Mouse (Mus musculus) MEL (cell line): ENCODE results near the gene Tmem274. TPM values are rescaled to one million over a fixed set of nuclear protein-coding genes. Genes with fewer than 3 reads are reported as not detected.

Experiments used
- DNase-seq: peaks from one replicate; pipeline ENCODE4 v3.0.0; 2011; ENCODE audit warnings: low read depth, low spot score
- H3K27ac ChIP-seq: 2 replicates; pipeline ENCODE4 v1.5.1; 2012; ENCODE audit warnings: low read depth, mild to moderate bottlenecking, control low read depth, low read length, moderate library complexity; ENCODE audit not compliant: control insufficient read depth
- H3K27me3 ChIP-seq, 2 experiments: fragments of 150-350 bp in 1 of 2; sonication (generic) in 1 of 2; 2 replicates each; pipeline ENCODE4 v1.6.1; 2012; ENCODE audit warnings: low read length in 2 of 2, mild to moderate bottlenecking in 2 of 2, improper control_type of control experiment in 1 of 2, moderate library complexity in 1 of 2; ENCODE audit not compliant: insufficient read depth in 2 of 2, control insufficient read depth in 1 of 2
- H3K36me3 ChIP-seq, 2 experiments: 2 replicates each; pipeline ENCODE4 v1.6.1; 2012 to 2014; ENCODE audit warnings: low read length in 2 of 2, improper control_type of control experiment in 1 of 2, inconsistent platforms in 1 of 2, mild to moderate bottlenecking in 1 of 2; ENCODE audit not compliant: insufficient read depth in 2 of 2, control insufficient read depth in 1 of 2
- H3K4me1 ChIP-seq, 2 experiments: fragments of 150-350 bp in 1 of 2; sonication (generic) in 1 of 2; 2 replicates each; pipeline ENCODE4 v1.6.1; 2012; ENCODE audit warnings: low read length in 2 of 2, improper control_type of control experiment in 1 of 2, mild to moderate bottlenecking in 1 of 2; ENCODE audit not compliant: insufficient read depth in 2 of 2, control insufficient read depth in 1 of 2
- H3K4me3 ChIP-seq, 2 experiments: fragments of 150-350 bp in 1 of 2; sonication (generic) in 1 of 2; 2 replicates each; pipeline ENCODE4 v1.5.1; 2012; ENCODE audit warnings: low read depth in 2 of 2, low read length in 2 of 2, mild to moderate bottlenecking in 2 of 2, moderate library complexity in 2 of 2, control low read depth in 1 of 2, improper control_type of control experiment in 1 of 2; ENCODE audit not compliant: control insufficient read depth in 1 of 2, insufficient read depth in 1 of 2
- H3K79me2 ChIP-seq: 2 replicates; pipeline ENCODE4 v1.6.1; 2012; ENCODE audit warnings: mild to moderate bottlenecking, low read length, moderate library complexity; ENCODE audit not compliant: control insufficient read depth, poor library complexity, insufficient read depth
- H3K9ac ChIP-seq: 2 replicates; pipeline ENCODE4 v1.6.1; 2012; ENCODE audit warnings: low read depth, mild to moderate bottlenecking, control low read depth, low read length, moderate library complexity; ENCODE audit not compliant: control insufficient read depth, poor library complexity, severe bottlenecking
- H3K9me3 ChIP-seq: fragments of 150-350 bp; sonication (generic); replicated peaks from 2 replicates; pipeline ENCODE4 v1.6.1; 2012; ENCODE audit warnings: mild to moderate bottlenecking, low read length, improper control_type of control experiment, moderate library complexity; ENCODE audit not compliant: insufficient read depth
- BHLHE40 ChIP-seq: IDR thresholded peaks from 2 replicates; pipeline ENCODE4 v1.6.1; 2012; ENCODE audit warnings: low read depth, mild to moderate bottlenecking, inconsistent platforms, low read length, improper control_type of control experiment, borderline replicate concordance
- CHD1 ChIP-seq: IDR thresholded peaks from 2 replicates; pipeline ENCODE4 v1.6.1; 2012; ENCODE audit warnings: low read depth, mild to moderate bottlenecking, inconsistent platforms, low read length, improper control_type of control experiment
- CTCF ChIP-seq, 3 experiments: IDR thresholded peaks in 2 of 3; conservative IDR thresholded peaks in 1 of 3; 2 replicates each; pipeline ENCODE4 v1.5.1; 2011 to 2012; ENCODE audit warnings: low read length in 3 of 3, low read depth in 2 of 3, mild to moderate bottlenecking in 2 of 3, improper control_type of control experiment in 1 of 3, inconsistent platforms in 1 of 3, mixed read lengths in 1 of 3, moderate library complexity in 1 of 3; ENCODE audit not compliant: control insufficient read depth in 1 of 3, insufficient read depth in 1 of 3, poor library complexity in 1 of 3, severe bottlenecking in 1 of 3
- ELF1 ChIP-seq: IDR thresholded peaks from 2 replicates; pipeline ENCODE4 v1.6.1; 2014; ENCODE audit warnings: low read depth, mild to moderate bottlenecking, inconsistent platforms, low read length, improper control_type of control experiment, moderate library complexity
- EP300 ChIP-seq, 2 experiments: IDR thresholded peaks; 2 replicates each; pipeline ENCODE4 v1.6.1; 2011; ENCODE audit warnings: improper control_type of control experiment in 2 of 2, low read length in 2 of 2, low read depth in 1 of 2, mild to moderate bottlenecking in 1 of 2
- ETS1 ChIP-seq: IDR thresholded peaks from 2 replicates; pipeline ENCODE4 v1.6.1; 2012; ENCODE audit warnings: low read depth, mild to moderate bottlenecking, inconsistent platforms, low read length, improper control_type of control experiment, moderate library complexity
- GATA1 ChIP-seq: IDR thresholded peaks from 2 replicates; pipeline ENCODE4 v1.6.1; 2011; ENCODE audit warnings: low read depth, low read length, improper control_type of control experiment
- JUND ChIP-seq: IDR thresholded peaks from 2 replicates; pipeline ENCODE4 v1.6.1; 2011; ENCODE audit warnings: low read depth, mild to moderate bottlenecking, improper control_type of control experiment, low read length
- MAFK ChIP-seq: IDR thresholded peaks from 2 replicates; pipeline ENCODE4 v1.6.1; 2011; ENCODE audit warnings: low read depth, mild to moderate bottlenecking, low read length, improper control_type of control experiment, borderline replicate concordance
- MAZ ChIP-seq: IDR thresholded peaks from 2 replicates; pipeline ENCODE4 v1.6.1; 2012; ENCODE audit warnings: low read depth, mild to moderate bottlenecking, inconsistent platforms, low read length, improper control_type of control experiment
- MEF2A ChIP-seq: IDR thresholded peaks from 2 replicates; pipeline ENCODE4 v1.6.1; 2014; ENCODE audit warnings: low read depth, mild to moderate bottlenecking, inconsistent platforms, low read length, improper control_type of control experiment; ENCODE audit not compliant: poor library complexity, insufficient replicate concordance, severe bottlenecking; ENCODE audit errors: extremely low read depth
- MYB ChIP-seq: IDR thresholded peaks from 2 replicates; pipeline ENCODE4 v1.6.1; 2011; ENCODE audit warnings: mild to moderate bottlenecking, low read depth, low read length, improper control_type of control experiment
- MYC ChIP-seq: IDR thresholded peaks from 2 replicates; pipeline ENCODE4 v1.6.1; 2011; ENCODE audit warnings: low read depth, mild to moderate bottlenecking, low read length, improper control_type of control experiment, moderate library complexity
- NELFE ChIP-seq: IDR thresholded peaks from 2 replicates; pipeline ENCODE4 v1.6.1; 2011; ENCODE audit warnings: low read depth, low read length, improper control_type of control experiment
- POLR2A ChIP-seq, 2 experiments: IDR thresholded peaks; 2 replicates each; pipeline ENCODE4 v1.6.1; 2011 to 2012; ENCODE audit warnings: low read length in 2 of 2, mild to moderate bottlenecking in 2 of 2, control low read depth in 1 of 2, improper control_type of control experiment in 1 of 2, low read depth in 1 of 2, moderate library complexity in 1 of 2; ENCODE audit not compliant: control insufficient read depth in 1 of 2, insufficient read depth in 1 of 2, poor library complexity in 1 of 2
- POLR2AphosphoS5 ChIP-seq: IDR thresholded peaks from 2 replicates; pipeline ENCODE4 v1.6.1; 2012; ENCODE audit warnings: low read depth, borderline replicate concordance, mild to moderate bottlenecking, inconsistent platforms, low read length, moderate library complexity, mixed read lengths
- SIN3A ChIP-seq: IDR thresholded peaks from 2 replicates; pipeline ENCODE4 v1.6.1; 2012; ENCODE audit warnings: low read length, improper control_type of control experiment, inconsistent platforms
- TAL1 ChIP-seq: IDR thresholded peaks from 2 replicates; pipeline ENCODE4 v1.6.1; 2012; ENCODE audit warnings: mild to moderate bottlenecking, inconsistent platforms, low read length, moderate library complexity, mixed read lengths
- TCF12 ChIP-seq: IDR thresholded peaks from 2 replicates; pipeline ENCODE4 v1.6.1; 2014; ENCODE audit warnings: low read depth, mild to moderate bottlenecking, inconsistent platforms, low read length, improper control_type of control experiment, moderate library complexity
- USF2 ChIP-seq, 2 experiments: IDR thresholded peaks; 2 replicates each; pipeline ENCODE4 v1.6.1; 2011 to 2012; ENCODE audit warnings: improper control_type of control experiment in 2 of 2, low read length in 2 of 2, borderline replicate concordance in 1 of 2, inconsistent platforms in 1 of 2, low read depth in 1 of 2, mild to moderate bottlenecking in 1 of 2; ENCODE audit not compliant: insufficient read depth in 1 of 2
- ZC3H11A ChIP-seq: IDR thresholded peaks from 2 replicates; pipeline ENCODE4 v1.6.1; 2012; ENCODE audit warnings: low read depth, mild to moderate bottlenecking, inconsistent platforms, low read length, improper control_type of control experiment
- ZMIZ1 ChIP-seq: IDR thresholded peaks from 2 replicates; pipeline ENCODE4 v1.6.1; 2012; ENCODE audit warnings: low read depth, mild to moderate bottlenecking, inconsistent platforms, low read length, improper control_type of control experiment, moderate library complexity
- polyA plus RNA-seq, 2 experiments: library from polyadenylated mRNA; stranded (reverse) in 1 of 2; unstranded in 1 of 2; fragments of >175 nt in 1 of 2; fragments of >200 nt in 1 of 2; gene quantifications; 2 replicates each; pipeline versions ENCODE4 v1.2.1 to v1.2.4; 2012; ENCODE audit warnings: low replicate concordance in 2 of 2, low read depth in 1 of 2; ENCODE audit not compliant: insufficient read length in 2 of 2, insufficient read depth in 1 of 2, missing spikeins in 1 of 2
- total RNA-seq: library from RNA; depleted of rRNA; stranded (reverse); fragments of 300-350 nt; gene quantifications from 2 replicates; pipeline ENCODE4 v1.2.3, GENCODE M21; 2012; rRNA removed

Gene Tmem274
- total RNA-seq (not detected in 2 replicates), polyA plus RNA-seq (not detected)

DNA sequence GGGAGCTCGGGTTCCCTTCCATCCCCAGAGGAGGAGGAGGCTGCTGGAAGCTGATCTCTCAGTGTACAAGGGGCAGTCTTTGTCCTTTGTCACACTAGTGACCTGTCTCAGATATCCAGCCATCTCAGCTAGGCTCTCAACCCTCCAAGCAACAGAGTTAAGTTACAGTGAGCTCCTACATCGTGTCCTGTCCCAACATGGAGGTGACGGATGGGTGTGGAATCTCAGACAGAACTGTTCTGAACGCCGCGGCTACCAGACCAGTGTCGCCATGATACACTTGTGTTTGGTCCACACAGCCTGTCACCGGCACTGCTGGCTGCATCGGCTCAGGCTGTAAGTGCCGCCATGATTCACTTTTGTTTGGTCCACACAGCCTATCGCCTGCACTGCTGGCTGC lies at the start of gene Tmem274:
Gene Tmem274, plus strand, starts transcription at position 301 of the 400 bp plus-strand sequence.
- Histone ChIP-seq H3K9me3 (no peaks in the 10 kb centered on the region), H3K79me2 (no peaks in the 10 kb centered on the region), H3K4me3 (no peak within 1 kb of the TSS), H3K9ac (no peak within 1 kb of the TSS), H3K27me3 (no peaks in the 10 kb centered on the region), H3K27ac (no peak within 1 kb of the TSS), H3K4me1 (no peaks in the 10 kb centered on the region), H3K36me3 (no peaks in the 10 kb centered on the region)
- DNase-seq = no peak
- no peak for TF ChIP-seq TAL1
- no peak for TF ChIP-seq TCF12
- no peak for TF ChIP-seq NELFE
- no peak for TF ChIP-seq ELF1
- no peak for TF ChIP-seq GATA1
- no peak for TF ChIP-seq BHLHE40
- TF ChIP-seq POLR2A (IDR thresholded peaks at IDR 0.05; ENCODE audit: control insufficient read depth in 1 of 2, insufficient read depth in 1 of 2, low read depth in 1 of 2, low read length in 2 of 2, poor library complexity in 1 of 2) = no peak
- TF ChIP-seq CTCF (IDR thresholded peaks at IDR 0.05 in 2 of 3, conservative IDR thresholded peaks at IDR 0.05 in 1 of 3; ENCODE audit: control insufficient read depth in 1 of 3, insufficient read depth in 1 of 3, low read depth in 2 of 3, low read length in 3 of 3, poor library complexity in 1 of 3, severe bottlenecking in 1 of 3) = no peak
- TF ChIP-seq POLR2AphosphoS5 = no peak
- no peak for TF ChIP-seq ZMIZ1
- no peak for TF ChIP-seq SIN3A
- no peak for TF ChIP-seq CHD1
- no peak for TF ChIP-seq MEF2A
- no peak for TF ChIP-seq MAFK
- no peak for TF ChIP-seq ETS1
- no peak for TF ChIP-seq EP300 (IDR thresholded peaks at IDR 0.05; ENCODE audit: low read depth in 1 of 2, low read length in 2 of 2)
- no peak for TF ChIP-seq MAZ
- no peak for TF ChIP-seq JUND

DNA sequence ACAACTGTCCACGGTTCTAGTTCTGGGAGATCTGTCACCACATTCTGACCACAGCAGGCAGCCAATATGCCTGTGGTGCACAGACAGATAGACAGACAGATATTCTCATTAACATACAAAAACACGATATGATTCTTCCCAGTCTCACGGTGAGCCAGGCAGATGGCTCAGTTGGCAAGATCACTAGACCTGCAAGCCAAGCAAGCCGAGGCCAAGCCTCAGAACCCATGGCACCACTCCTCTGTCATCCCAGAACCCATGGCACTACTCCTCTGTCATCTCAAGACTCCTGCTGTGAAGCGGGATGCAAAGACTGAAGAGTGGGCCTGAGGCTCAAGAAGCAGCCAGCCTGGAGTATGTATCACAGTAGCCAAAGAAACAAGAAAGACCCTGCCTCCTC lies 47.6 kb upstream of the Tmem274 start:
- H3K9me3 ChIP-seq = no peaks in the 10 kb centered on the region
- TF ChIP-seq MYC (no peak), MEF2A (no peak), MAZ (no peak), ZC3H11A (no peak), CTCF (IDR thresholded peaks at IDR 0.05 in 2 of 3, conservative IDR thresholded peaks at IDR 0.05 in 1 of 3; ENCODE audit: control insufficient read depth in 1 of 3, insufficient read depth in 1 of 3, low read depth in 2 of 3, low read length in 3 of 3, poor library complexity in 1 of 3, severe bottlenecking in 1 of 3) (no peak), MYB (no peak), CHD1 (no peak), NELFE (no peak), EP300 (IDR thresholded peaks at IDR 0.05; ENCODE audit: low read depth in 1 of 2, low read length in 2 of 2) (no peak), USF2 (IDR thresholded peaks at IDR 0.05; ENCODE audit: borderline replicate concordance in 1 of 2, insufficient read depth in 1 of 2, low read depth in 1 of 2, low read length in 2 of 2) (no peak)

More for the DNA sequence above, 47.6 kb upstream of the Tmem274 start:
- no peak overlapping the region for H3K9ac ChIP-seq
- H3K36me3 ChIP-seq = peaks cover 0 to 14% of the 10 kb centered on the region in 2 experiments; a peak in 2 of 4 replicates
- no peak overlapping the region for H3K27ac ChIP-seq
- peaks cover 2 to 14% of the 10 kb centered on the region in 2 experiments for H3K4me1 ChIP-seq
- peaks cover 17% of the 10 kb centered on the region for H3K79me2 ChIP-seq
- H3K27me3 ChIP-seq = no peaks in the 10 kb centered on the region
- DNase-seq = no peak
- H3K4me3 ChIP-seq = no peak overlapping the region
